Mouse (Mus musculus) kidney, adult 10 weeks (tissue): ENCODE results near the gene Ugt2b38. TPM values are rescaled to one million over a fixed set of nuclear protein-coding genes. Genes with fewer than 3 reads are reported as not detected.

ENCODE experiments used
- polyA plus RNA-seq: library from polyadenylated mRNA; stranded (reverse); fragments of 350-450 nt; fragmentation: Illumina TruSeq; extraction: RNeasy Lipid Tissue Mini Kit (QIAGEN cat#74804); gene quantifications from one replicate; pipeline ENCODE4 v1.2.3, GENCODE M21; 2014; ENCODE audit warnings: low read depth, low replicate concordance

Ugt2b38 gene
- polyA plus RNA-seq: 391 TPM

GRCm38 (mm10) chr5:87424041-87424440 lies at the start of gene Ugt2b38:
Gene Ugt2b38 (minus strand): TSS chr5:87424203.

Other genes starting within 250 kb of the Ugt2b38 start
- gene Ugt2b37, start 169.4 kb downstream of the Ugt2b38 start, polyA plus RNA-seq: 4.4 TPM
- gene Ugt2a3, start 87.0 kb downstream of the Ugt2b38 start, polyA plus RNA-seq: 1.3 TPM
- not detected for gene Ugt2a2, start 58.1 kb upstream of the Ugt2b38 start, polyA plus RNA-seq
- gene Gm43638, start 62.6 kb upstream of the Ugt2b38 start, polyA plus RNA-seq: not detected
- gene Ugt2a1, start 66.7 kb upstream of the Ugt2b38 start, polyA plus RNA-seq: not detected
- gene Sult1b1, start 114.0 kb upstream of the Ugt2b38 start, polyA plus RNA-seq: 30.2 TPM
- gene Sult1d1, start 144.8 kb upstream of the Ugt2b38 start, polyA plus RNA-seq: 3,352 TPM
- gene Sult1e1, start 167.4 kb upstream of the Ugt2b38 start, polyA plus RNA-seq: 0.36 TPM
- gene Csn1s1, start 242.0 kb upstream of the Ugt2b38 start, polyA plus RNA-seq: not detected